Comparison of ENCODE assay signal across 24 mouse cellular contexts in the genomic region with DNA sequence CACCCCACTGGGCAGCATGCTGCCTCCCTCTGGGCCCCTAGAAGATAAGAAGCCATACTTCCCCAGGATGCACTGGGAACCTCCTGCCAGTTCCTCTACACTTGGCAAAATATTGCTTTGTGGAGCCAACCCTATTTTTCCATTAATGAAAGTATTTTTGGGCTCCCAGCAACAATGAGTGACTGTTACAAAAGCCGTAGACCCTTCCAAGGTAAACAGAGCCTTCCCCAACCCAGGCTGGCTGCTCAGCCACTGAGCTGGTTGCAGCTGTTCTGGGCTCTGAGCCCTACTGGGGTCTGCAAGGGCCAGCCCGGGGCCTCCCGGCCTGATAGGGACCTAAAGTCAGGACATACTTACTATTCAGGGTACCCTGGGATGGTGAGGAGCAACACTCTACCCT. TPM values are rescaled to one million over a fixed set of nuclear protein-coding genes. Genes with fewer than 3 reads are reported as not detected.
DNase-seq lines count a peak whose midpoint lies in the region; ATAC-seq and TF ChIP-seq lines count a peak whose summit lies in the region.
"Had no signal": no experiment of that assay in that cellular context is flagged by ENCODE, and none has a peak within 500 bp of the region (broad histone marks: within the 10 kb centered on the region; RNA-seq: fewer than 3 reads in every experiment).

No protein-coding gene starts in this region.

- H3K4me3 ChIP-seq in heart, adult 2 months, result no peak overlapping the region
- no peak overlapping the region for H3K4me3 ChIP-seq in C2C12 (ENCODE audit: insufficient read depth, poor library complexity, severe bottlenecking)
- H3K4me3 ChIP-seq in heart, embryonic 13.5 days, result no peak overlapping the region
- H3K4me3 ChIP-seq in limb, embryonic 12.5 days (replicated peaks), result no peak overlapping the region
- no peak overlapping the region for H3K4me3 ChIP-seq in liver, postnatal 0 days (ENCODE audit: low read depth, low read length)
- H3K4me3 ChIP-seq: embryonic facial prominence, embryonic 15.5 days; forebrain, embryonic 13.5 days; hindbrain, embryonic 15.5 days; intestine, embryonic 15.5 days; liver, embryonic 13.5 days; lung, embryonic 15.5 days; stomach, embryonic 15.5 days had no signal

- no peak overlapping the region for H3K9ac ChIP-seq in heart, adult 2 months (ENCODE audit: low read depth, low read length)
- no peak overlapping the region for H3K9ac ChIP-seq in heart, embryonic 13.5 days
- no peak overlapping the region for H3K9ac ChIP-seq in limb, embryonic 12.5 days (replicated peaks)
- no peak overlapping the region for H3K9ac ChIP-seq in liver, postnatal 0 days (replicated peaks)
- H3K9ac ChIP-seq: embryonic facial prominence, embryonic 15.5 days; forebrain, embryonic 13.5 days; hindbrain, embryonic 15.5 days; intestine, embryonic 15.5 days; liver, embryonic 13.5 days; lung, embryonic 15.5 days; stomach, embryonic 15.5 days had no signal

- no peak for TF ChIP-seq CTCF in heart, adult 2 months (IDR thresholded peaks at IDR 0.05)
- TF ChIP-seq CTCF in C2C12 (IDR thresholded peaks at IDR 0.05; ENCODE audit: control insufficient read depth, insufficient read depth, insufficient read length), result no peak
- no peak for TF ChIP-seq CTCF in liver, postnatal 0 days (IDR thresholded peaks at IDR 0.05; ENCODE audit: low read depth)

- H3K9me3 ChIP-seq in heart, embryonic 13.5 days, result no peaks in the 10 kb centered on the region
- H3K9me3 ChIP-seq in limb, embryonic 12.5 days, result no peaks in the 10 kb centered on the region
- H3K9me3 ChIP-seq in liver, postnatal 0 days (ENCODE audit: low read length), result no peaks in the 10 kb centered on the region
- H3K9me3 ChIP-seq: embryonic facial prominence, embryonic 15.5 days; forebrain, embryonic 13.5 days; hindbrain, embryonic 15.5 days; intestine, embryonic 15.5 days; liver, embryonic 13.5 days; lung, embryonic 15.5 days; stomach, embryonic 15.5 days had no signal

- no peaks in the 10 kb centered on the region for H3K27me3 ChIP-seq in heart, adult 2 months (ENCODE audit: control insufficient read depth, insufficient read depth, low read length)
- no peaks in the 10 kb centered on the region for H3K27me3 ChIP-seq in C2C12 (ENCODE audit: control insufficient read depth, insufficient read depth, insufficient read length)
- no peaks in the 10 kb centered on the region for H3K27me3 ChIP-seq in heart, embryonic 13.5 days (replicated peaks)
- H3K27me3 ChIP-seq in limb, embryonic 12.5 days, result peaks cover 7% of the 10 kb centered on the region
- H3K27me3 ChIP-seq in liver, postnatal 0 days (ENCODE audit: insufficient read depth, low read length), result no peaks in the 10 kb centered on the region
- H3K27me3 ChIP-seq: embryonic facial prominence, embryonic 15.5 days; forebrain, embryonic 13.5 days; hindbrain, embryonic 15.5 days; intestine, embryonic 15.5 days; liver, embryonic 13.5 days; Patski; stomach, embryonic 15.5 days had no signal

- no peaks in the 10 kb centered on the region for H3K79me3 ChIP-seq in C2C12 (ENCODE audit: low read depth)

- ATAC-seq in heart, embryonic 13.5 days (ENCODE audit: extremely low read depth, insufficient number of reproducible peaks, low FRiP score, low TSS enrichment), result no peak
- ATAC-seq in limb, embryonic 12.5 days (ENCODE audit: insufficient number of reproducible peaks, insufficient read depth, low FRiP score, low TSS enrichment, low read depth), result no peak
- ATAC-seq in liver, postnatal 0 days, result no peak
- ATAC-seq: forebrain, embryonic 13.5 days; intestine, embryonic 15.5 days; Patski had no signal

- no peaks in the 10 kb centered on the region for H3K79me2 ChIP-seq in heart, adult 2 months (replicated peaks; ENCODE audit: control insufficient read depth, insufficient read depth, low read length)
- H3K79me2 ChIP-seq in C2C12 (ENCODE audit: control insufficient read depth, insufficient read depth), result no peaks in the 10 kb centered on the region

- WGBS in heart, adult 2 months, result 36% methylated on average over 3 of the region's 3 CpGs
- WGBS in heart, embryonic 13.5 days, result 65% methylated on average over 3 of the region's 3 CpGs
- WGBS in limb, embryonic 12.5 days, result 74% methylated on average over 3 of the region's 3 CpGs
- 65% methylated on average over 3 of the region's 3 CpGs for WGBS in liver, postnatal 0 days (ENCODE audit: insufficient replicate concordance)

- no peaks in the 10 kb centered on the region for H3K36me3 ChIP-seq in heart, adult 2 months (ENCODE audit: control insufficient read depth, insufficient read depth, low read length)
- no peaks in the 10 kb centered on the region for H3K36me3 ChIP-seq in C2C12 (ENCODE audit: control insufficient read depth, insufficient read depth)
- H3K36me3 ChIP-seq in heart, embryonic 13.5 days, result no peaks in the 10 kb centered on the region
- H3K36me3 ChIP-seq in limb, embryonic 12.5 days, result no peaks in the 10 kb centered on the region
- H3K36me3 ChIP-seq in liver, postnatal 0 days (replicated peaks; ENCODE audit: insufficient read depth, low read length), result no peaks in the 10 kb centered on the region
- H3K36me3 ChIP-seq: embryonic facial prominence, embryonic 15.5 days; hindbrain, embryonic 15.5 days; intestine, embryonic 15.5 days; liver, embryonic 13.5 days; lung, embryonic 15.5 days; stomach, embryonic 15.5 days had no signal

- intact Hi-C loops in heart, adult 2 months (cut with DNase I), result no loop called here

- no peak overlapping the region for H3ac ChIP-seq in C2C12 (ENCODE audit: control insufficient read depth, insufficient read length, low read depth)

- peaks cover 11% of the 10 kb centered on the region for H3K4me1 ChIP-seq in heart, adult 2 months (ENCODE audit: control insufficient read depth, insufficient read depth, low read length)
- peaks cover 89% of the 10 kb centered on the region for H3K4me1 ChIP-seq in heart, embryonic 13.5 days
- H3K4me1 ChIP-seq in limb, embryonic 12.5 days (replicated peaks), result peaks cover 57% of the 10 kb centered on the region
- no peaks in the 10 kb centered on the region for H3K4me1 ChIP-seq in liver, postnatal 0 days (ENCODE audit: insufficient read depth)
- H3K4me1 ChIP-seq: liver, embryonic 13.5 days had no signal

- peak; percentile 96 for DNase-seq in heart, adult 11 months
- DNase-seq in heart, adult 2 months, result no peak
- no peak for DNase-seq in liver, postnatal 0 days
- no peak for DNase-seq in adrenal gland, postnatal 25 days
- DNase-seq in thymus, postnatal 36 days, result no peak
- DNase-seq: adrenal gland, postnatal 10 days; cerebellum, adult 9-11 months; kidney, adult 9 months; kidney, postnatal 25 days; left cerebral cortex, postnatal 4 days; liver, embryonic 13.5 days; thymus, adult 18-20 months had no signal

- no peak overlapping the region; the same call in 1 of the 2 replicates for H3K27ac ChIP-seq in heart, adult 2 months
- H3K27ac ChIP-seq in heart, embryonic 13.5 days (replicated peaks), result peak overlapping the region; percentile 84
- 0 out of 2 replicates have a peak overlapping the region, but pooled peaks have one; percentile 41 for H3K27ac ChIP-seq in limb, embryonic 12.5 days
- H3K27ac ChIP-seq in liver, postnatal 0 days (ENCODE audit: low read depth), result no peak overlapping the region
- H3K27ac ChIP-seq: embryonic facial prominence, embryonic 15.5 days; forebrain, embryonic 13.5 days; hindbrain, embryonic 15.5 days; intestine, embryonic 15.5 days; liver, embryonic 13.5 days; lung, embryonic 15.5 days; macrophage; stomach, embryonic 15.5 days had no signal

- H3K4me2 ChIP-seq in heart, embryonic 13.5 days, result no peak overlapping the region
- no peak overlapping the region for H3K4me2 ChIP-seq in limb, embryonic 12.5 days
- no peak overlapping the region for H3K4me2 ChIP-seq in liver, postnatal 0 days (ENCODE audit: low read depth, low read length)
- H3K4me2 ChIP-seq: embryonic facial prominence, embryonic 15.5 days; forebrain, embryonic 13.5 days; hindbrain, embryonic 15.5 days; intestine, embryonic 15.5 days; liver, embryonic 13.5 days; lung, embryonic 15.5 days; midbrain, embryonic 11.5 days; stomach, embryonic 15.5 days had no signal

- TF ChIP-seq POLR2A in heart, adult 2 months (IDR thresholded peaks at IDR 0.05; ENCODE audit: insufficient read depth, low read depth, low read length), result no peak

- TF ChIP-seq EP300 in heart, adult 2 months (IDR thresholded peaks at IDR 0.05; ENCODE audit: insufficient read depth, low read depth, low read length), result no peak
- no peak for TF ChIP-seq EP300 in liver, postnatal 0 days (IDR thresholded peaks at IDR 0.05; ENCODE audit: low read depth)

TF ChIP-seq in C2C12, 6 proteins besides CTCF, POLR2A, EP300 and RAD21:
- TF ChIP-seq USF1 (IDR thresholded peaks at IDR 0.05; ENCODE audit: low read depth), result no peak
- peak; percentile 5 for TF ChIP-seq MYOD1 (IDR thresholded peaks at IDR 0.05; ENCODE audit: control insufficient read depth, insufficient read length, low read depth)
- no peak for TF ChIP-seq FOSL1 (IDR thresholded peaks at IDR 0.05; ENCODE audit: insufficient read depth, low read length, poor library complexity, severe bottlenecking)
- no peak for TF ChIP-seq CEBPB (IDR thresholded peaks at IDR 0.05; ENCODE audit: low read depth)
- no peak for TF ChIP-seq MAX (IDR thresholded peaks at IDR 0.05)
TF ChIP-seq in C2C12: peak in this region for 1.

RNA-seq across cellular contexts. Expression of a gene that starts 9.5 kb away (rescaled TPM):
- 10 to 100 TPM; 11.2 to 18.3 TPM for total RNA-seq in heart, adult 2 months (2021)
- polyA plus RNA-seq in heart, adult 2 months (2012; rRNA removed), result 10.2 and 12.8 TPM in 2 replicates
- 0.07 TPM for polyA plus RNA-seq in C2C12 (2012; fragmentation: generic; extraction: Trizol)
- 9.3 and 10.1 TPM in 2 replicates for polyA plus RNA-seq in heart, embryonic 13.5 days (2015; fragmentation: Nextera tagmentation; extraction: Ambion mirVana)
- 5.3 and 5.5 TPM in 2 replicates for polyA plus RNA-seq in limb, embryonic 12.5 days (2016; fragmentation: Nextera tagmentation; extraction: Ambion mirVana)
- 0.11 and 0.18 TPM in 2 replicates for polyA plus RNA-seq in liver, postnatal 0 days (2015; fragmentation: Nextera tagmentation; extraction: Ambion mirVana)
- total RNA-seq in adrenal gland, postnatal 25 days (2021), result 4.1 and 4.6 TPM in 2 replicates

Comparison
In these comparisons a context has a peak if more than half of its experiments do, and no peak if none do; other contexts are left out.
1. H3K27ac ChIP-seq: peak in heart, embryonic 13.5 days (single experiment) and limb, embryonic 12.5 days (single experiment); none in heart, adult 2 months (single experiment) and liver, postnatal 0 days (single experiment).